Mouse (Mus musculus) kidney, postnatal 36 days (tissue): ENCODE results near the gene Myt1l.

Experiments
- DNase-seq, 2 experiments: peaks; one replicate each; pipeline ENCODE4 v3.0.0; 2021 to 2022; ENCODE audit warnings: mixed read lengths in 2 of 2

The Myt1l gene

GRCm38 (mm10) chr12:29972533-29972932 lies 444.3 kb downstream of the Myt1l start:
- DNase-seq, result no peak
